Mouse (Mus musculus): ENCODE data around the gene Slc18b1. TPM values are rescaled to one million over a fixed set of nuclear protein-coding genes. Genes with fewer than 3 reads are reported as not detected.

Gene Slc18b1
- polyA plus RNA-seq, 1 experiment from 2014 or later: 20.6 TPM

DNA sequence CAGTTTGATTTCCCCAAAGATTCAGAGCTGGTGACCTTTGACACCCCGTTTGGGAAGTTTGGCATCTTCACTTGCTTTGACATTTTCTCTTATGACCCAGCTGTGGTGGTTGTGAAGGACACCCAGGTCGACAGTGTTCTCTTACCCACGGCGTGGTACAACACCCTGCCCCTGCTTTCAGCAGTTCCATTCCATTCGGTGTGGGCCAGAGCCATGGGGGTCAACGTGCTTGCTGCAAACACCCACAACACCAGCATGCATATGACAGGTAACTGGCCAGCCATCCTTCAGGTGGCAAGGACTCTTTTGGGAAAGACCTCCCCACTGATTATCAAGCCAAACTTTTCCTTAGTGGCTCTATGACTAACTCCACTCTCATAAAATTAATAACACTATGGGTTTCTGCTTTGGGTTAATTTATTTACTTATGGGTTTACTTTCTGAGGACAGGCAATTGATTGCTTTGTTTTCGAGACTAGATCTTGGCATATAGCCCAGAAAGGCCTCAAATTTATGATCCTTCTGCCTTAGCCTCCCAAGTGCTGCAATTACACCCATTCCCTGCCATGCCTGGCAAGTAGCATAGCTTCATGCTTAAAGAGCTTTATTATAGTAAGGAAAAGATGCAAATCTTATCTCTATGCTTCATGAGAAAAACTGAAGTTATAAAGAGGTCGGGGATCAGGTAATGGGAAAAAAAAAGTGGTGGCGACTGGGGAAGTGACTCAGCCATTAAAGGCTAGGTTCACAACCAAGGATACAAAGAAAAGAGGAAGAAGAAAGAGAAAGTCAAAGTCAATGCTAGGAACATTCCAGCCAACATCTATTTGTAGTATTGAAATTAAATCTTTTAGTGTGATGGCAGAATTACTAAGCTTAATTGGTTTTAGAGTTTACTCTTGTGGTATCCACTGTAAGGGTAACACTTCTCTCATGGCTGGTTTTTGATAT lies 67.9 kb downstream of the Slc18b1 start:
- no peaks in the 10 kb centered on the region; the same call in 1 of the 2 replicates for H3K9me3 ChIP-seq
- no peaks in the 10 kb centered on the region for H3K36me3 ChIP-seq
- 84% methylated on average over 9 of the region's 9 CpGs for WGBS
- H3K4me3 ChIP-seq (replicated peaks): no peak overlapping the region
- no peaks in the 10 kb centered on the region for H3K27me3 ChIP-seq
- H3K4me2 ChIP-seq (replicated peaks): no peak overlapping the region
- no peak for ATAC-seq
- no peak overlapping the region for H3K27ac ChIP-seq
- no peak overlapping the region for H3K9ac ChIP-seq (replicated peaks)
- no peaks in the 10 kb centered on the region for H3K4me1 ChIP-seq (replicated peaks)

Other genes with a start within 250 kb of the Slc18b1 start
- 113 and 114 TPM in 2 replicates for gene Rps12, start 9.7 kb upstream of the Slc18b1 start, polyA plus RNA-seq (2015; fragmentation: Nextera tagmentation; extraction: Ambion mirVana)
- not detected in 2 replicates for gene Vnn3, start 54.5 kb downstream of the Slc18b1 start, polyA plus RNA-seq (2015; fragmentation: Nextera tagmentation; extraction: Ambion mirVana)
- gene Vnn1, start 97.7 kb downstream of the Slc18b1 start, polyA plus RNA-seq (2015; fragmentation: Nextera tagmentation; extraction: Ambion mirVana): 0.19 and 0.21 TPM in 2 replicates
- gene Taar1, start 123.4 kb downstream of the Slc18b1 start, polyA plus RNA-seq (2015; fragmentation: Nextera tagmentation; extraction: Ambion mirVana): not detected in 2 replicates
- not detected in 2 replicates for gene Taar2, start 141.6 kb downstream of the Slc18b1 start, polyA plus RNA-seq (2015; fragmentation: Nextera tagmentation; extraction: Ambion mirVana)
- gene Taar3, start 152.6 kb downstream of the Slc18b1 start, polyA plus RNA-seq (2015; fragmentation: Nextera tagmentation; extraction: Ambion mirVana): not detected in 2 replicates
- gene Taar4, start 163.5 kb downstream of the Slc18b1 start, polyA plus RNA-seq (2015; fragmentation: Nextera tagmentation; extraction: Ambion mirVana): not detected in 2 replicates
- not detected in 2 replicates for gene Taar5, start 173.7 kb downstream of the Slc18b1 start, polyA plus RNA-seq (2015; fragmentation: Nextera tagmentation; extraction: Ambion mirVana)
- gene Taar6, start 188.7 kb downstream of the Slc18b1 start, polyA plus RNA-seq (2015; fragmentation: Nextera tagmentation; extraction: Ambion mirVana): not detected in 2 replicates
- not detected in 2 replicates for gene Taar7a, start 196.5 kb downstream of the Slc18b1 start, polyA plus RNA-seq (2015; fragmentation: Nextera tagmentation; extraction: Ambion mirVana)
- not detected in 2 replicates for gene Taar7b, start 203.0 kb downstream of the Slc18b1 start, polyA plus RNA-seq (2015; fragmentation: Nextera tagmentation; extraction: Ambion mirVana)
- gene Taar7d, start 230.2 kb downstream of the Slc18b1 start, polyA plus RNA-seq (2015; fragmentation: Nextera tagmentation; extraction: Ambion mirVana): not detected in 2 replicates
- not detected in 2 replicates for gene Taar7e, start 240.6 kb downstream of the Slc18b1 start, polyA plus RNA-seq (2015; fragmentation: Nextera tagmentation; extraction: Ambion mirVana)

All from midbrain, embryonic 13.5 days (tissue).